Mouse (Mus musculus) mesoderm, embryonic 11.5 days (tissue): ENCODE results near the gene Orc6.
A peak's percentile ranks its signal among the peaks of the same experiment; 100 is the strongest.

Source experiments
- DNase-seq: peaks from one replicate; pipeline ENCODE4 v3.0.0-alpha.2; 2012; ENCODE audit warnings: low read depth, low spot score

The Orc6 gene

DNA sequence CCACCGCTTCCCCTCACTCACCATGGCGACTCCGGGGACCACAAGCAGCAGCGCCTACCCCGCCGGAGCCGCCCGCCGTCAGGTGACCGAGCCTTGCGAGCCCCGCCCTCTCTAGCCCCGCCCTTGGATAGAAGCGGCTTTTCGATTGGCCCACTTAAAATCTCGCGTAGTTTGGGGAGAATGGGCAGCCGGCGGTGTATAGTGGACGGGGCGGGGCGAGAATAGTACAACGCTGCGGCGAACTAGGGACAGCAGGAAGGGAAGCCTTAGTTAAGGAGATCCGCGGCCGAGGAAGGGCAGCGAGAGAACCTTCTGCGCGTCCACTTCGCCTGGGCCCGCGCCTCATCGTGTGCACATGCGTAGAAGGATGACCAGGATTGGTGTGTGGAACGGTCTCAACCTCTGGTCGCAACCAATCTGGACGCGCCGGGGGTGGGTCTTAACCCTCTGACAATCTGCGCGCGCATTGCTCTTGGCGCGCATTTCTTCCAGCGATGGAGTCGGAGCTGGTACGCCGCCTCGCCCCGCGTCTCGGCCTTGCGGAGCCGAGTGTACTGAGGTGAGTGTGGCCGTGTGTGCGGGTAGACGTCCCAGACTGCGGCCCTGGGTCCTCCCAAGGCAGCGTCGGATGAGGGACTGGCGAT is at the start of gene Orc6, which contains the start of gene Vps35:
Gene Orc6 (plus strand): TSS at position 199 of the 644 bp plus-strand sequence.
Gene Vps35 (minus strand): TSS at position 369 of the 644 bp plus-strand sequence.
- DNase-seq: peak; percentile 97

DNA sequence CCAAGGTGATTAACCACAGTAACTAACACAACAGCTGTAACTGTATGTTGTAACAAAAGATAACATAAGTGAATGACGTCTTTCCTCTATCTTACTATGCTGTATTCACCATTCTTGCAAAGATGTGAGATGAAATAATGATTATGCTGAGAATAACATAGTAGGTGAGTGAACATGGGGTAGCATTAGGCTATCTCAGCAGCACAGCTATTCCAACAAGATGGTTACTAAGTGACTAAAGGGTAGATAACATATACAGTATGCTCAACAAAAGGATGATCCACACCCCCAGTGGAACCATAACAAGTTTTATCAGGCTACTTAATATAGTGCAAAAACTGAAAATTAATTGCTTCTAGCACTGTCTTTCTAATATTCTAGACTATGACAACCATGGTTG is 12.6 kb upstream of the Orc6 start:
- DNase-seq: no peak

DNA sequence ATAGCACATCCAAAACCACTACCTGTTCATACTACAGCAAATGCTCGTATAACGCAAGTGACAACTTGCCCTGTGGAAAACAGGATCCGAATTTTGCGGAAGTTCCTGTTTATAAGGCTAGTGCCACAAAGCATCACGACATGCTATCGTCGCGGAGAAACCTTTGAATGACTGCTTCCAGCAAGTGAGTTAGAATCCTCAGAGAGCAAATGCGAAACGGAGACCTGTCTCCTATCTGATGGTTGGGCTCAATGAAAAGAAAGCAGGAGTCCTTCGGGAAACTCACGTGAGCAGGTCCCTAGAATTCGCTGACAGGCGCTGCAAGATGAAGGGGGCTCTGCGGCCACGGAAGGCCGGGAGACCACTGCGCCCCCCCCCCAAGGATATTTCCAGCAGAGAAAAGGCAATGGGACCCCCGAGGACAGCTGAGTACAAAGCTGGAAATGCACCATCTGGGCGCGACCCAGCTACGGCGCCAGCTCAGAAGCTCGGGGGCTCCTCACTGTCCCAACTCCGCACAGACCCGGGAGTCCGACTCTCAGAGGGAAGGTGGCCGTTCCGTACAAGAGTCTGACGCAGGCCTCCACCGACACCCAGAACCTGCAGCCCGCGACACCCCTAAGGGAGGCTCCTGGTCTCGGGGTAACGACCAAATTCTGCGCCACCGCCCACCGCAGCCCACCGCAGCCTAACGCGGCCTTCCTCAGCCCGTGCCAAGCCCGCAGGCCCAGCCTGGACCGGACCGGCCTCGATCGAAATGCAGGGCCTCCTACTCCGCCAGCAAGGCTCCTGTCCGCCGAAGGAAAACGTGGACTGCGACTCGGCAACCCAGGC is 615 bp upstream of the Orc6 start:
- DNase-seq: peak; percentile 12

DNA sequence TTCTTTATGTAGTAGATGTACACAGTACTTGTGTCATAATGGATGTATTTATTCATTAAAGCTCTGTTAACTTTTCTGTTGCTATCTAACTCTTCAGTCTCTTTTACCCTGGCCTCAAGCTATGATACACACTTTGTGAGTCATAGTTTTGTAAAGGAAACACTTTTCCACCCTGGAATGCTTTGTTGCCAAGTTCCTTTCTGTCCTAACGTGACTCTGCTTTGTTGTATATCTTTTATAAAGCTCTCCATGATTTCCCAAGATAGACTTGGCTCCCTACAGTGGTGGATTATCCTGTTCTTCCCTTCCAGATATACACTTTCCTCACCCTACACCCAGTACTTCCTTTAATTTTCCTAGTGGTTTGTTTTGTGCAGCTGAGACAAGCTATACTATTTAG is 2.5 kb downstream of the Orc6 start:
- DNase-seq: no peak

DNA sequence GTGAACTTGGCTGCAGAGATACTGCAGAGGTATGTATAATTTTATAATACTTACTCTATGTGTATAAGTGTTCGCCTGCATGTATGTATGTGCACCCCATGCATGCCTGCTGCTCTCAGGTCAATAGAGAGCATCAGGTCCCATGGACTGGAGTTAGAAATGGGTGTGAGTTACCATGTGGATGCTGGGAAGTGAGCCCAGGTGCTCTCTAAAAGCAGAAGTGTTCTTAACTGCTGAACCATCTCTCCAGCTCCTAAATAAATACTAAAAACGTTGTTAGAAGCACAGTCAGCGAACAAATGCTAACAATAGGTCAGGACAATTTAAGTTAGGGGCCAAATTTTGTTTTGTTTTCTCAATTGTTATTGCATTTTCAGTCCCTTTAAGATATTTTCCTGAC is 3.5 kb downstream of the Orc6 start:
- no peak for DNase-seq

DNA sequence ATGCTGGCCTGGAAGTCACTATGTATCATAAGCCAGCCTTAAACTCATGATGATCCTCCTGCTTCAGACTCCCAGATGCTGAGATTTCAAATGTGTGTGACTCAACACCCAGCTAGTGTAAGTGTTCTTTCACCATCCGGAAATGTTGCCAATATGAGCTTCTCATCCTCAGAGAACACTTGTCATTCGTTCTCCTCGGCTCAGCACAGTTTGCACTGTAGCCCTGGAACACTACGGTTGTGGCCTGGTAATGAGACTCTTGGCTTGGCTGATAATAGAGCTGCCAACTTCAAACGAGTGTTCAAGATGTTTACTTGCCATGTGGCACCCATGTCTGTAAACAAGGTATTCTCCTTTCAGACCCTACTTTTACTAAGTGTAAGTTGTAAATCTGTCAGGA is 4.1 kb downstream of the Orc6 start:
- no peak for DNase-seq

DNA sequence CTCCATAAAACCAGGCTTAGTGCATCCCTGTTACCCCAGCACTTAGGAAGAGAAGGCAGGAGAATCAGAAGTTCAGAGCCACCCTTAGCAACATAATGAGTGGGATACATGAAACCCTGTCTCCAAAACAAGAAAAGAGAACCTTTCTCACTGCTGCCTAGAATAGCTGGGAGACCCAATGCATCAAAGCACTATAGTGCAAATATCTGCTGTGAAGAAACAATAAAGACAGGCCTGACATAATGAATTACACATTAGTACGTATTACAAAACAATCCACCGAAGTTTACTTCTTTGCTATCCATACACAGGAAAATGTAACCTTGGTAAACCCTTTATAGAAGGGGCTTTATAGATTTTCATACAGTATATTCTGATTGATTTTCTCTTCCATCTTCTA is 9.1 kb downstream of the Orc6 start:
- no peak for DNase-seq

DNA sequence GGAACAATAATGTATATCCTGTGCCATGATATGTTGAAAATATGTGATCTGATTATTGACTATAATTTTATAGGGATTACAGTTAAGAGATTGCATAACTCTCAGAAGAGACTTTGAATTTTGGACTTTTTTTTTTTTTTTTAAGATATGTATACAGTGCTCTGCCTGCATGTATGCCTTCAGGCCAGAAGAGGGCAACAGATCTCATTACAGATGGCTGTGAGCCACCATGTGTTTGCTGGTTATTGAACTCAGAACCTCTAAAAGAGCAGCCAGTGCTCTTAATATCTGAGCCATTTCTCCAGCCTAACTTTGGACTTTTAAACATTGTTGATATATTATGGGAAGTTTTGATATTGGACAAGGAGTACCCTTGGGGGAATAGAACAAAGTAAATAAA is 12.3 kb downstream of the Orc6 start:
- DNase-seq: peak; percentile 12

DNA sequence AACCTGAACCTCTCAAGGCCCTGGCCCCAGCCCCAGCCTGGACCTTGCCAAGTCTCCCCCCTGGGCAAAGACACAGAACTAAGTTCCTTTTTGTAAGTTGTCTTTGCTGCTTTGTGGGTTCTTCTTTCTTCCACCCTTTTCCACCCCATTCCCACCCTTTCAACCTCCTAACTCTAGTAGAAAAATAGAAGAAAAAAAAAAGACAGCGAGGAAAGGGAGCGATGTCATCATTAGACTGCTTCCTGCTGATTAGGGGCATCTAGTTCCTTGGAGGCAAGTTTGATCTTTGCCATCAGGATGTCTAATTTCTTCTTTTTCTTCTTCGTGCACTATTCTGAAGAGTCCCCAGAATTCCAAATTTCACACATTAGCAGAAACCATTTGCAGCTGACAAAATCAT is 13.6 kb downstream of the Orc6 start:
- DNase-seq: no peak

DNA sequence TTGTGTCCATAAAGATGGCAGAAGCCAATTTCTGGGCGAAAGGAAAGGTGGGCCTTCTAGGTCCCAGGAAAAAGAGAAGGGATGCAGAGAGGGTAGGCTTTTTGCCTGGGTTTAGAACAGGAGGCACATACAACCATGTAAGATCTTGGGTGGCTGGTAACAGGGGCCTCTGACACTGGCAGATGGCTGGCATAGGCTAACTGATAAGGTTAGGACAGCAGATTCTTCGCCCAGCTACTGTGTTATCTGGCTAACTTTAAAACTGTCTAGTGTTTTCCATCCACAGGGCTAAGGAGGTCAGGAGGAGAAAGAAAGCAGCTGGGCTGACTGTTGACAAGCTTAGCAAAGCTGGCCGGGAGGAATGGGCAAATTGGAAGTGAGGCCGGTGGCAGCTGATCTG is 19.1 kb downstream of the Orc6 start:
- no peak for DNase-seq

DNA sequence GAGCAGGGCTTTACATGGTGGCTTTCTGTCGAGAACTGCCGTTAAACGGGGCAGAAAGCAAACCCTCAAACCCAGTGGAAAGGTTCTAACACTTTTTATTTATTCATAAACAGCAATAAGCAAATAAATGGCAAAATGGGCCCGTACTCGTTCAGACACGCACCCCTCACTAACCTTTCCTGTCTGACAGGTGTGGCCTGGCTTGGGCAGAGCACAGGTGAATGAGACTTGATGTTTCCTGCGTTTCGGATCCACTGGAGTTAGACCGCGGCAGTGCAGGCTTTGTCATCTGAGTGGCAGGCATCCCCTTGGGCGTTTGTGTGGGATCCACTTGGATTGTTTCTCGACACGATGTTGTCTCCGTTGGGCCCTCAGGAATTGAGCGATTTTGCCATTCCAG is 22.5 kb downstream of the Orc6 start:
- DNase-seq: no peak

DNA sequence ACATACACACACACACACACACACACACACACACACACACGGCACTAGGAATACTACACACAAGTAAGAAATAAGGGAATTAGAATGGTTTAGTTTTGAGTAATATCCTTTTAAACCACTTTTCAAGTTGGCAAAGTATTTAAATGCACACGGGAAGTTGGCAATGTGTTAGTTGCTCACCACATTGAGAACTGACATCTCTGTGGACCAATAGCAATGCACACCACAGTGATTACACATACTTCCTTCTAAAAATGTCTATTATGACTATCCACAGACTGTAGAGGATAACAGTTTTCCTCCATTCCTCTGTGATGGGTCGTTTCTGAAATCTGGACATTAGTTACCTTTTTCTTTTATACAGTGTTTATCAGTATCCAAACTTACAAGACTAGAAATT is 23.7 kb downstream of the Orc6 start:
- DNase-seq: no peak

DNA sequence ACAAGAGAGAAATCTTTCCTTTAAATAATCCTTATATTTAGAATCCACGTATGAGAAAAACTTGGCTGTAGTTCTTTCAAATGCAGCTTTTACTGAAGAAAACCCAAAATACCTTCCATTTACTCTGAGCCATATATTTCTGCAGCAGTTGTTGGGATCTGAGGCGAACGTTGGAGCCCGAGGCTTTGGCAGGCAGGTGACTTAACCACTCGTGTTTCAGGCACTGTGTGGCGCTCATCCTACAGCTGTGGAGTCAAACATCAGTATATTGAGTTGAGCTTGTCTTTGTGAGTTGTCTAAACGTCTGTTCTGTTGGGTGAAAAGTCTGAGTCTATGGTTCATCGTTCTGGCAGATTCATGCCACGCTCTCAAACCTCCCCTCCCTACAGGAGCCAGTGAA is 27.6 kb downstream of the Orc6 start:
- DNase-seq: no peak

DNA sequence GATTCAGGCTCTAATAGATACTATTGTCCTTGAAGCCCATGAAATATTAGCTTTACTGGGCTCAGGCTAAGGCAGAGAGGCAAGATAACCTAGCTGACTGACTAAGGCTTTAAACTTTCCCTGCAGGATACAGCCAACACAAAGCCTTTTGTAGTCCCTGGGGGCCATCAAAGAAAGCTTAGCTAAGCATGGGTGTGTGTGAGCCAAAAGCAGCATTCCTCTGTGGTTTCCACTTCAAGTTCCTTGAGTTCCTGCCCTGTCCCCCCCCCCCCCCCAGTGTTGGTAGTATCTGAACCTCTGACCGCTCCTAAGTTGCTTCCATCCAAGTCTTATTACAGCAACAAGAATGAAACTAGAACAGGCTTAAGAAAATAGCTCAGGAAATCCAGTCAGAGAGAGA is 30.1 kb downstream of the Orc6 start:
- no peak for DNase-seq

DNA sequence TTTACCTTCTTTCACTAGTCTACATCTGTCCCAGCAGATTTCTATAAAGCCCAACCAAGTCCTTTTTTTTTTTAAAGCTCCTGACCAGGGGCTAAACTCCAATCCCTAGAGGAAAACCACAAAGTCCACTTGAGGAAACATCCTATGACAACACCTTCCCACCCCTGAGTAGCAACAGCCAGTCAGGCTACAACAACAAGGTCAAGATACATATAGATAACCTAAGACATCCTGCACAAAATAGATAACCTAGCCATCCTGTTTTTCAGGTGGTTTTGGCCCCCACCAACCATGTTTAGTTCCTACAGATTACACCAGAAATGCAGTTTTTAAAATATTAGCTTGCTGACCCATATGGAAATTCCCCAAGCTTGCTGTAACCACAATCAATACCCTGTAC is 35.7 kb downstream of the Orc6 start:
- DNase-seq: no peak

DNA sequence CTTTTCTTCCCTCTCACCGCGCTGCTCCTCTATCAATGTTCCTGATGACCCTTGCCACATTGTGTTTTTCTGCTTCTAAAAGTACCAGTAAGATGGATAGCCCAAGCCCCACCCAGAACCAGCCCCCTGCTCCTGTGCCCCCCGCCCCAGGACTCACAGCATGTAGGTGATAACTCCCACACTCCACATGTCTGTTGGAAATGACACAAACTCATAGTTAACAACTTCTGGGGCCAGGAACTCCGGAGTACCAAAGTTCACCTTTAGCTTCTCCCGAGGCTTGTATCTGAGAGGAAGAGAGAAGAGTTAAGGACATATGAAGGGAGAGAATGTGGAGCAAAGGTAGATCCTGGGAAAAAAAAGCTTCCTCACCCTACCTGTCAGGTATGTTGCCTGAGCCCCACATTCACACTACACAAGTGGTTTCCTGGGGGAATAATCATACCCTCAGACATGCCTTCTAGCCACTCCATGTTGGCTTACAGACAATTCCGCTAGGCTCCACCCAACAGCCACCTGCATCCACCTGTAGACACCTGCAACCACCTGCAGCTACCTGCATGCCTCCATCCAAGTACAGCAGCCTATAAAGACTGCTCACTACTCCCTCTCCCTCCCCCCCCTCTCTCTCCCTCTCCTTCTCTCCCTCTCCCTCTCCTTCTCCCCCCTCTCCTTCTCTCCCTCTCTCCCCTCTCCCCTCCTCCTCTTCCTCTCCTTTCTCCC is 36.9 kb downstream of the Orc6 start:
- no peak for DNase-seq

DNA sequence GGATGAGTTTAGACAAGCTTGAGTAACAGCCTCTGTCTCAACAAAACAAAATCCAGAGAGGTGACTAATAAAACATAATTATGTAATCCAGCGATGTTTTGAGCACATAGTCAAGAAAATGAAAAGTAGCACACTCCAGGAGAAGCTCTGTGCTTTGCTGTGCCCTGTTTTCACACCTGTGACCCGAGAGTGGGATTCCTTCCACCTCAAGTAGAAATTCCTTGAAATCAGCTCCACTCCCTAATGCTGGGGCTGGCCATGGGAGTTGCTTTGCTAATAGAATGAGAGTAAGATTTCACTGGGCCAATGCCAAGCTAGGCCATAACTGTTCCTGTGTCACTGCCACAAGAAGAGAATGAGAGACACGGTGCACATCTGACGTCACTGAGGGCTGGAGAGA is 38.2 kb downstream of the Orc6 start:
- no peak for DNase-seq

DNA sequence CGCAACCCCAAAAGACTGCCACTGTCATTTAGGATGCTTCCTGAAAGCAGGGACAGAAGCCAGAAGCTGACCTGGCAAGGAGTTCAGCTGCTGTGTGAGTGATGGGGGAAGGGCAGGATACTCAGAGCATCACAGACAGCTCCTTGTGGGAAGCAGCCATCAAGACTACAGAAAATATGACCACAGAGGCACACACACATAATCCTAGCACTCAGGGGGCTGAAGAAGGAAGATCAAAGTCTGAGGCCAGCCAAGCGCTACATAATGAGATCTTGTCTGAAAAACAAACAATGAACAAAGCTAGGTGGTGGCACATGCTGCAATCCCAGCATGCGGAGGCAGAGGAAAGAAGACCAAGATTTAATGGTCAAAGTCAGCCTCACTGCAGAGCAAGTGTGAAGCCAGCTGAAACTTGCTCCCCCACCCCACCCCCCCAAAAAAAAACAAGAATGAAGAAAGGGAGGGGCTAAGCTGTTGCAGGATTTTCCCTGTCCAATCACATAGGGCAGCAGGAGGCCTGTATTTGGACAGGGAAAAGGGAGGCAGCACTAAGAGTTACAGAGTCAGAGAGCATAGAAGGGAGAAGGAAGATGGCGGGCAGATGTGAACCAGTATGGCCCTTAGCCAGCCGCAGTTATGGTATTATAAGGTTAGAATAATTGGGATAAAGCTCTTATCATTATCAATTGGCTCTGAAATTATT is 40.6 kb downstream of the Orc6 start:
- peak; percentile 58 for DNase-seq

DNA sequence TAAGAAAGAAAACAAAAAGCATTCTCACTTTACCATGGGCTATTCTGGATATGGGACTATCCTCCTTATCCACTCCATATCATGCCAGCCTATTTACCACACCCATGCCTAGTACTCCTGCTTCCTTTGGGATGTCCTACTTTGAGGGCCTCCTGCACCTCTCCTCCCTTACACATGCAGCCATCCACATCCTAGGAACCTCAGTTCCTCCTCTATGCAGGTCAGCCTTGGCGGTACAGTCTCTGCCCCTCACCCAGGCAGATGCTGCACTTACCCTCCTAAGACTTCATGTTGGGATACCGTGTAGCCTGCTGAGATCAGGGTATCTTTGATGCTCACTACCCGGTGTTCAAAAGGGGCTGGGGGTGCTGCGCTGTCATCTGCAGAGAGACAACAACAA is 53.9 kb downstream of the Orc6 start:
- DNase-seq: no peak
